Mouse (Mus musculus): ENCODE measurements around the gene Lrrd1. TPM values are rescaled to one million over a fixed set of nuclear protein-coding genes. Genes with fewer than 3 reads are reported as not detected.
"Not testable (repeated sequence)": the region's sequence is repeated elsewhere in the genome, so short reads cannot be mapped to it uniquely, and the experiment has no call there.

Gene Lrrd1
- polyA plus RNA-seq, 1 experiment from 2014 or later: 0.10 TPM

DNA sequence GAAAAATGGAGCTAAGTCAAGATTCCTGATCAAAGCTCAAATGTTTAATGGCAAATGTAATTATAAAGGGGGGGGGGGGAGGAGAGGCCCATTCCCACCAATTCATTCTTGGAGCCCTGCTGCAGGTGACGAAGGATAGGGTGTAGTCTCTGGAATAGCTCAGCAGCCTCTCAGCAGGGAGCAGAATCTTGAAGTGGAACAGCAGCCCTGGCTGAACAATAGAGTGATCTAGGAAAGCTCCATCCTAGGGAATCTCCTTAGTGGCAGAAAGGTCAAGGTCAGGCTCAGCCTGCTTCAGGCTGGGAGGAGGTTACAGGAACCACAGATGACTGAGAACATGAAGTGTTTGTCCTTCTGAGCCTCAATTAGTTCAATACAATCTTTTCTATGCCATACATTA lies 27.4 kb downstream of the Lrrd1 start:
- Histone ChIP-seq H3K9me3 (no peaks in the 10 kb centered on the region), H3K27ac (replicated peaks) (no peak overlapping the region), H3K9ac (no peak overlapping the region), H3K4me2 (no peak overlapping the region), H3K4me3 (no peak overlapping the region), H3K27me3 (no peaks in the 10 kb centered on the region), H3K4me1 (replicated peaks) (no peaks in the 10 kb centered on the region), H3K36me3 (no peaks in the 10 kb centered on the region)
- WGBS: 38% methylated on average over 1 of the region's 1 CpGs
- ATAC-seq (ENCODE audit: low read depth): no peak

- no peak for ATAC-seq (ENCODE audit: low read depth)
- H3K27me3 ChIP-seq: no peaks in the 10 kb centered on the region
- H3K27ac ChIP-seq (replicated peaks): no peak overlapping the region
- H3K4me1 ChIP-seq (replicated peaks): no peaks in the 10 kb centered on the region
- 82% methylated on average over 3 of the region's 3 CpGs for WGBS
- no peak overlapping the region for H3K4me3 ChIP-seq
- no peaks in the 10 kb centered on the region for H3K36me3 ChIP-seq
- H3K4me2 ChIP-seq: no peak overlapping the region
- H3K9me3 ChIP-seq: no peaks in the 10 kb centered on the region
- no peak overlapping the region for H3K9ac ChIP-seq
Observed at GRCm38 (mm10) chr5:3873485-3873884, 28.5 kb downstream of the Lrrd1 start.

DNA sequence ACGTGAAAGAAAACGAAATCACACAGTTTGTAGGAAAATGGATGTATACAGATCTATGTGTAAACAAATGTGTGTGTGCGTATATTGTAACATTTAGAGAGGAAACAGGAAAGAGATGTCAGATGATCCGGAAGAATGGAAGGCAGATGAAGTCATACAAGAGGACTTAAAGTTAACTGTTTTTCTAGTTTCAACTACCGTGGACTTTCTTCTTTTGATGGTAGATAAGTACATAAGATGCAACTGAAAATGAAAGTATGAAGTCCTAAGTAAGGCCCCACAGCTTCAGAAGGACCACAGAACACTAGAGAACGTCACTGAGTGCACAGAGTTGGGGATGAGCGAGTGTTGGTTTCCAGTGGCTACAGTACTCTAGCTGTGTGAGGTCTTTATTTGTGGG lies 41.9 kb downstream of the Lrrd1 start:
- WGBS: 89% methylated on average over 7 of the region's 7 CpGs
- not testable (repeated sequence) for H3K9me3 ChIP-seq; H3K36me3 ChIP-seq; ATAC-seq (ENCODE audit: low read depth); H3K4me2 ChIP-seq; H3K27me3 ChIP-seq; H3K27ac ChIP-seq (replicated peaks); H3K4me3 ChIP-seq; H3K9ac ChIP-seq; H3K4me1 ChIP-seq (replicated peaks)

DNA sequence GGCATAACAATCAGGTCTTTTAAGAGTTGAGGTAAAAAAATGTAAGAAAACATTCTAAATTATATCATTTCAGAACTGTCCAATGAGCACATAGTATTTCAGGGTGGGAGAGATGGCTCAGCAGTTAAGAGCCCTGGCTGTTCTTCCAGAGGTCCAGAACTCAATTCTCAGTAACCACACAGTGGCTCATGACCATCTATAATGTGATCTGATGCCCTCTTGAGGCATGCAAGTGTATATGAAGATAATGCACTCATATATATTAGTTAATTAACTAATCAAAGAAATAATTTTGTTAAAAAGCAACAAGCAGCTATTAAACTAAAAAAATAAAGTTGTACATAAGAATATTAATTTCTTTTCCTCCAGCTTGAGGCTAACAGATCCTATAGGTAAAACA lies 44.2 kb downstream of the Lrrd1 start:
- no peak for ATAC-seq (ENCODE audit: low read depth)

DNA sequence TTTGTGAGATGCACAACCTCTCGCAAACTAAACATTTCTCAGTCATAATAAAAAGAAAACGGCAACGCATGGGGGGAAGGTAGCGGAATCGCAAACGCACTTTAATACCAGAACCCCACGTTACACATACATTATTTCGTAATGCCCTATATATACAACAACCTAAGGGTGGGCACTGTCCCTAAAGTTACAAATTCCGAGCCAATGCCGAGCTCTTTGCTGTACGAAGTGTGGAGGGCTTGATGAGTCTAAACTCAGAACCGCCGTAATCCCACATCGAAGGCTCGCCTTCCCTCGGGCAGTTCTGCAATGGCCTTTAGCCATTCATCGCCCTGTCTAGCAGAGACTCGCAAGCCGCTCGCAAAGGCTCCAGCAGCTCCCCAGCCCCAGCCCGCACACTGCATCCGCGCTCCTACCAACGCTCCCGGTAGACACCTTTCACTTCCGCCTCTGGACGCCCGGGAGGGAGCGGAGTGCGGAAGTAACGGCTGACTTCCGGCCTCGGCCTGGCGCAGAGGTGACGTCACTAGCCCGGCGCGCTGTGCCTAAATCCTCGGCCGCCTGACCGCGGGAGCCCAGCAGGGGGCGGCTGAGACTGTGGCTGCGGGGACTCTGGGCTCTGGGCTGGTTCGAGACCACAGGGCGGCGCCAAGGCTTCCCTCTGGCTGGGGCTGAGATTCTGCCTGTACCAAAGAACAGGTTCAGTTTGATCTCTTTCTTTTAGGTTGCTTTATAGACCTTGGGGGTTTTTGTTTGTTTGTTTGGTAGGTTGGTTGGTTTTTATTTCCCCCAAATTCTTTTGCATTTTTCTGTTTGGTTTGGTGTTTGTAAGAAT lies 48.7 kb downstream of the Lrrd1 start, which contains the start of gene Mterf1a:
TSS of gene Mterf1a (minus strand) at position 475 of the 835 bp plus-strand sequence.
- peak; percentile 100 for ATAC-seq (ENCODE audit: low read depth)
- peak within 1 kb of the TSS; percentile 43 for H3K4me3 ChIP-seq
- peak within 1 kb of the TSS; percentile 69 for H3K9ac ChIP-seq
- WGBS: 5% methylated on average over 9 of the region's 47 CpGs
- H3K27me3 ChIP-seq; H3K36me3 ChIP-seq; H3K27ac ChIP-seq (replicated peaks); H3K9me3 ChIP-seq; H3K4me1 ChIP-seq (replicated peaks): not testable (repeated sequence)
- H3K4me2 ChIP-seq: peak within 1 kb of the TSS; percentile 72

More for the DNA sequence above, 44.2 kb downstream of the Lrrd1 start:
- no peak overlapping the region for H3K27ac ChIP-seq (replicated peaks)
- no peaks in the 10 kb centered on the region for H3K9me3 ChIP-seq
- no peak overlapping the region for H3K9ac ChIP-seq
- H3K27me3 ChIP-seq: no peaks in the 10 kb centered on the region
- H3K36me3 ChIP-seq: no peaks in the 10 kb centered on the region
- H3K4me3 ChIP-seq: no peak overlapping the region
- H3K4me1 ChIP-seq (replicated peaks): peaks cover 9% of the 10 kb centered on the region
- H3K4me2 ChIP-seq: no peak overlapping the region

GRCm38 (mm10) chr5:3894294-3894619 lies 49.3 kb downstream of the Lrrd1 start:
- peak; percentile 40; the same call in 1 of the 2 replicates for ATAC-seq (ENCODE audit: low read depth)
- H3K4me1 ChIP-seq (replicated peaks); H3K27ac ChIP-seq (replicated peaks); H3K9me3 ChIP-seq; H3K9ac ChIP-seq; H3K27me3 ChIP-seq; H3K36me3 ChIP-seq: not testable (repeated sequence)
- Histone ChIP-seq H3K4me2 (peak overlapping the region; percentile 29; the same call in 1 of the 2 replicates), H3K4me3 (peak overlapping the region; percentile 25)
- WGBS: 94% methylated on average over 4 of the region's 4 CpGs

DNA sequence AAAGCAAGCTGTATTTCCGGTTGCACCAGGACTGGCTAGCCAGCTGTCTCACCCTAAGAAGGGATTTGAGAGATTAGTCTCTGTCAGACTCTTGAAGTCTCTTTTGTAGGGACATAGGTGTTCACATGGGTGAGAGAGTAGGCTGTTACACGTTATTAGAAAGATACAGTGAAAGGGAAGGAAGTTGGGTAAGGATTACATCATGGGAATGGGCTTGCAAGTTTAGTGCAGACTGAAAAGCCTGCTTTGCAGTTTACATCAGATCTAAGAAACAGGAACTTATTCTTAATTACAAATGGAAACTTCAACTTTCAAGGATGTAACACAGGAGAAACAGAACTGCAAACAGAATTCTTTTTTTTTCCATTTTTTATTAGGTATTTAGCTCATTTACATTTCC lies 60.5 kb downstream of the Lrrd1 start:
- H3K4me1 ChIP-seq (replicated peaks): no peaks in the 10 kb centered on the region
- no peaks in the 10 kb centered on the region for H3K9me3 ChIP-seq
- H3K27ac ChIP-seq (replicated peaks): no peak overlapping the region
- no peak overlapping the region for H3K4me2 ChIP-seq
- no peak overlapping the region for H3K9ac ChIP-seq
- H3K27me3 ChIP-seq: no peaks in the 10 kb centered on the region
- H3K4me3 ChIP-seq: no peak overlapping the region
- ATAC-seq (ENCODE audit: low read depth): no peak
- no peaks in the 10 kb centered on the region for H3K36me3 ChIP-seq
- WGBS: 70% methylated on average over 2 of the region's 2 CpGs

Other genes starting within 250 kb of the Lrrd1 start
- 22.2 and 26.8 TPM in 2 replicates for gene Pex1, start 249.1 kb upstream of the Lrrd1 start, polyA plus RNA-seq (2015; fragmentation: Nextera tagmentation; extraction: Ambion mirVana)
- gene Rbm48, start 248.6 kb upstream of the Lrrd1 start, polyA plus RNA-seq (2015; fragmentation: Nextera tagmentation; extraction: Ambion mirVana): 16.1 and 16.5 TPM in 2 replicates
- not detected in 2 replicates for gene Tmbim7, start 194.0 kb upstream of the Lrrd1 start, polyA plus RNA-seq (2015; fragmentation: Nextera tagmentation; extraction: Ambion mirVana)
- 68.8 TPM in 2 replicates for gene Gatad1, start 188.0 kb upstream of the Lrrd1 start, polyA plus RNA-seq (2015; fragmentation: Nextera tagmentation; extraction: Ambion mirVana)
- gene Ankib1, start 42.2 kb upstream of the Lrrd1 start, polyA plus RNA-seq (2015; fragmentation: Nextera tagmentation; extraction: Ambion mirVana): 18.3 and 18.9 TPM in 2 replicates
- gene Krit1, start 42.0 kb upstream of the Lrrd1 start, polyA plus RNA-seq (2015; fragmentation: Nextera tagmentation; extraction: Ambion mirVana): 59.4 and 62.0 TPM in 2 replicates
- gene Mterf1a, start 48.8 kb downstream of the Lrrd1 start, polyA plus RNA-seq (2015; fragmentation: Nextera tagmentation; extraction: Ambion mirVana): 6.0 and 8.1 TPM in 2 replicates
- 328 and 342 TPM in 2 replicates for gene Akap9, start 82.9 kb downstream of the Lrrd1 start, polyA plus RNA-seq (2015; fragmentation: Nextera tagmentation; extraction: Ambion mirVana)